Mouse (Mus musculus): ENCODE data around the gene Ccdc120.

- no peak for TF ChIP-seq CTCF (IDR thresholded peaks at IDR 0.05; ENCODE audit: low read depth, low read length)
- TF ChIP-seq POLR2A (IDR thresholded peaks at IDR 0.05; ENCODE audit: insufficient read depth, low read length) = no peak
Observed at GRCm38 (mm10) chrX:7741103-7741502, 9.6 kb downstream of the Ccdc120 start.

Data from ES-Bruce4 (cell line).